Mouse (Mus musculus) intestine, postnatal 0 days (tissue): ENCODE results near the gene Apoc4. TPM values are rescaled to one million over a fixed set of nuclear protein-coding genes. Genes with fewer than 3 reads are reported as not detected.

Source experiments
- ATAC-seq: fragments of 200-750 bp; cut with Nextera tagmentation; 2 replicates; pipeline ENCODE4 v1.8.0; 2017; ENCODE audit warnings: mild to moderate bottlenecking, moderate TSS enrichment, moderate library complexity
- H3K27ac ChIP-seq: fragments of 300-500 bp; sonication (generic); 2 replicates; pipeline ENCODE4 v1.5.1; 2014; ENCODE audit warnings: mild to moderate bottlenecking, low read depth, low read length, moderate library complexity
- H3K27me3 ChIP-seq: fragments of 300-500 bp; sonication (generic); replicated peaks from 2 replicates; pipeline ENCODE4 v1.6.1; 2014; ENCODE audit warnings: low read length, mixed read lengths; ENCODE audit not compliant: control insufficient read depth, insufficient read depth
- H3K36me3 ChIP-seq: fragments of 300-500 bp; sonication (generic); 2 replicates; pipeline ENCODE4 v1.6.1; 2014; ENCODE audit warnings: mild to moderate bottlenecking, moderate library complexity; ENCODE audit not compliant: control insufficient read depth, insufficient read depth
- H3K4me1 ChIP-seq: fragments of 300-500 bp; sonication (generic); replicated peaks from 2 replicates; pipeline ENCODE4 v1.6.1; 2014; ENCODE audit warnings: antibody characterized with exemption, low read length, mixed read lengths; ENCODE audit not compliant: control insufficient read depth, insufficient read depth
- H3K4me2 ChIP-seq: fragments of 300-500 bp; sonication (generic); replicated peaks from 2 replicates; pipeline ENCODE4 v1.6.1; 2014; ENCODE audit warnings: low read depth, mild to moderate bottlenecking, moderate library complexity
- H3K4me3 ChIP-seq: fragments of 300-500 bp; sonication (generic); 2 replicates; pipeline ENCODE4 v1.5.1; 2014; ENCODE audit warnings: low read depth, low read length
- H3K9ac ChIP-seq: fragments of 300-500 bp; sonication (generic); 2 replicates; pipeline ENCODE4 v1.6.1; 2014; ENCODE audit warnings: mild to moderate bottlenecking, low read depth, low read length
- H3K9me3 ChIP-seq: fragments of 300-500 bp; sonication (generic); 2 replicates; pipeline ENCODE4 v1.6.1; 2016; ENCODE audit warnings: mixed run types; ENCODE audit not compliant: control insufficient read depth
- CTCF ChIP-seq: sonication (generic); IDR thresholded peaks from 2 replicates; pipeline ENCODE4 v1.5.1; 2016; ENCODE audit warnings: low read depth, mild to moderate bottlenecking, control low read depth, antibody characterized with exemption, moderate library complexity
- WGBS: fragments of 180-500 bp; shearing (Covaris S2); extraction: QIAGEN DNeasy Blood & Tissue Kit; methylation state at CpG from one replicate; pipeline ENCODE4 v1.1.7; 2014; 5-methylcytosine and 5-hydroxymethylcytosine counted together
- polyA plus RNA-seq: library from polyadenylated mRNA; unstranded; fragments of >200 nt; fragmentation: Nextera tagmentation; extraction: Ambion mirVana; gene quantifications from 2 replicates; pipeline ENCODE4 v1.2.1, GENCODE M21; 2015

Apoc4 gene
- polyA plus RNA-seq, 1 experiment from 2014 or later, result 0.70 TPM

- H3K4me1 ChIP-seq, result peaks cover 3% of the 10 kb centered on the region; the same call in 1 of the 2 replicates
- peak overlapping the region; percentile 38 for H3K4me3 ChIP-seq
- H3K27ac ChIP-seq, result peak overlapping the region; percentile 76
- no peaks in the 10 kb centered on the region for H3K27me3 ChIP-seq
- TF ChIP-seq CTCF, result no peak
- H3K36me3 ChIP-seq, result no peaks in the 10 kb centered on the region
- 62% methylated on average over 1 of the region's 1 CpGs for WGBS
- H3K4me2 ChIP-seq, result peak overlapping the region; percentile 47
- ATAC-seq, result peak; percentile 73
- H3K9ac ChIP-seq, result peak overlapping the region; percentile 48
- H3K9me3 ChIP-seq, result no peaks in the 10 kb centered on the region
Measured at GRCm38 (mm10) chr7:19676662-19677061, 4.6 kb downstream of the Apoc4 start.

- WGBS, result 62% methylated on average over 10 of the region's 10 CpGs
- Histone ChIP-seq H3K27me3 (no peaks in the 10 kb centered on the region), H3K9ac (peak overlapping the region; percentile 48), H3K27ac (peak overlapping the region; percentile 76), H3K4me3 (peak overlapping the region; percentile 38), H3K36me3 (no peaks in the 10 kb centered on the region), H3K4me1 (peaks cover 3% of the 10 kb centered on the region; the same call in 1 of the 2 replicates), H3K9me3 (no peaks in the 10 kb centered on the region), H3K4me2 (peak overlapping the region; percentile 47)
- no peak for ATAC-seq
- TF ChIP-seq CTCF, result no peak
Measured at GRCm38 (mm10) chr7:19675824-19676223, 5.5 kb downstream of the Apoc4 start.

- 48% methylated on average over 14 of the region's 14 CpGs for WGBS
- H3K27ac ChIP-seq, result no peak overlapping the region
- H3K4me2 ChIP-seq, result peak overlapping the region; percentile 41
- H3K4me3 ChIP-seq, result no peak overlapping the region
- no peaks in the 10 kb centered on the region for H3K36me3 ChIP-seq
- peaks cover 3% of the 10 kb centered on the region; the same call in 1 of the 2 replicates for H3K4me1 ChIP-seq
- H3K27me3 ChIP-seq, result no peaks in the 10 kb centered on the region
- ATAC-seq, result no peak
- TF ChIP-seq CTCF, result no peak
- H3K9ac ChIP-seq, result no peak overlapping the region
- no peaks in the 10 kb centered on the region for H3K9me3 ChIP-seq
Measured at GRCm38 (mm10) chr7:19673083-19673699, 8.1 kb downstream of the Apoc4 start.

GRCm38 (mm10) chr7:19671511-19671910 is 9.8 kb downstream of the Apoc4 start:
- no peaks in the 10 kb centered on the region for H3K9me3 ChIP-seq
- H3K27ac ChIP-seq, result no peak overlapping the region
- TF ChIP-seq CTCF, result no peak
- no peaks in the 10 kb centered on the region for H3K27me3 ChIP-seq
- WGBS, result 73% methylated on average over 10 of the region's 10 CpGs
- no peak overlapping the region for H3K4me2 ChIP-seq
- no peak for ATAC-seq
- no peaks in the 10 kb centered on the region for H3K36me3 ChIP-seq
- H3K4me1 ChIP-seq, result no peaks in the 10 kb centered on the region
- H3K4me3 ChIP-seq, result no peak overlapping the region
- H3K9ac ChIP-seq, result no peak overlapping the region

- no peaks in the 10 kb centered on the region for H3K9me3 ChIP-seq
- H3K4me1 ChIP-seq, result peaks cover 6% of the 10 kb centered on the region; the same call in 1 of the 2 replicates
- peak; percentile 99 for TF ChIP-seq CTCF
- H3K27me3 ChIP-seq, result no peaks in the 10 kb centered on the region
- no peaks in the 10 kb centered on the region for H3K36me3 ChIP-seq
- 7% methylated on average over 10 of the region's 10 CpGs for WGBS
- peak; percentile 71 for ATAC-seq
- H3K4me2 ChIP-seq, result peak overlapping the region; percentile 55
- no peak overlapping the region for H3K4me3 ChIP-seq
- H3K9ac ChIP-seq, result peak overlapping the region; percentile 47; the same call in 1 of the 2 replicates
- peak overlapping the region; percentile 89 for H3K27ac ChIP-seq
Measured at GRCm38 (mm10) chr7:19668947-19669721, 12.1 kb downstream of the Apoc4 start.

- H3K27ac ChIP-seq, result no peak overlapping the region
- WGBS, result 90% methylated on average over 2 of the region's 2 CpGs
- H3K36me3 ChIP-seq, result no peaks in the 10 kb centered on the region
- no peak overlapping the region for H3K4me3 ChIP-seq
- H3K4me2 ChIP-seq, result no peak overlapping the region
- no peaks in the 10 kb centered on the region for H3K27me3 ChIP-seq
- no peak overlapping the region for H3K9ac ChIP-seq
- peaks cover 10% of the 10 kb centered on the region; the same call in 1 of the 2 replicates for H3K4me1 ChIP-seq
- TF ChIP-seq CTCF, result no peak
- ATAC-seq, result no peak
- H3K9me3 ChIP-seq, result no peaks in the 10 kb centered on the region
Measured at GRCm38 (mm10) chr7:19667434-19667833, 13.8 kb downstream of the Apoc4 start.
